Mouse (Mus musculus) lung, embryonic 14.5 days (tissue): ENCODE results near the gene Slc9a5. TPM values are rescaled to one million over a fixed set of nuclear protein-coding genes. Genes with fewer than 3 reads are reported as not detected.
A peak's percentile ranks its signal among the peaks of the same experiment; 100 is the strongest.

Experiments used
- ATAC-seq: fragments of 200-750 bp; cut with Nextera tagmentation; 2 replicates; pipeline ENCODE4 v1.8.0; 2017; ENCODE audit warnings: mild to moderate bottlenecking, moderate TSS enrichment, moderate library complexity; ENCODE audit not compliant: insufficient read depth
- DNase-seq: peaks from one replicate; pipeline ENCODE4 v3.0.0-alpha.2; 2015
- H3K27ac ChIP-seq: fragments of 300-500 bp; sonication (generic); 2 replicates; pipeline ENCODE4 v1.5.1; 2014; ENCODE audit warnings: low read depth, mild to moderate bottlenecking, moderate library complexity
- H3K27me3 ChIP-seq: fragments of 300-500 bp; sonication (generic); 2 replicates; pipeline ENCODE4 v1.6.1; 2014; ENCODE audit warnings: low read length, control low read depth; ENCODE audit not compliant: insufficient read depth
- H3K36me3 ChIP-seq: fragments of 300-500 bp; sonication (generic); 2 replicates; pipeline ENCODE4 v1.6.1; 2014; ENCODE audit warnings: control low read depth; ENCODE audit not compliant: insufficient read depth
- H3K4me1 ChIP-seq: fragments of 300-500 bp; sonication (generic); 2 replicates; pipeline ENCODE4 v1.6.1; 2014; ENCODE audit warnings: antibody characterized with exemption, control low read depth; ENCODE audit not compliant: insufficient read depth
- H3K4me2 ChIP-seq: fragments of 300-500 bp; sonication (generic); 2 replicates; pipeline ENCODE4 v1.6.1; 2014; ENCODE audit warnings: mild to moderate bottlenecking
- H3K4me3 ChIP-seq: fragments of 300-500 bp; sonication (generic); 2 replicates; pipeline ENCODE4 v1.5.1; 2014; ENCODE audit warnings: low read depth, low read length
- H3K9ac ChIP-seq: fragments of 300-500 bp; sonication (generic); 2 replicates; pipeline ENCODE4 v1.6.1; 2014
- H3K9me3 ChIP-seq: fragments of 300-500 bp; sonication (generic); 2 replicates; pipeline ENCODE4 v1.6.1; 2016; ENCODE audit warnings: low read depth, low read length, control low read depth
- CTCF ChIP-seq: IDR thresholded peaks from 2 replicates; pipeline ENCODE4 v1.5.1; 2016; ENCODE audit warnings: antibody characterized with exemption, low read depth
- WGBS: fragments of 180-500 bp; shearing (Covaris S2); extraction: QIAGEN DNeasy Blood & Tissue Kit; methylation state at CpG from one replicate; pipeline ENCODE4 v1.1.7; 2014; 5-methylcytosine and 5-hydroxymethylcytosine counted together
- polyA plus RNA-seq: library from polyadenylated mRNA; unstranded; fragments of >200 nt; fragmentation: Nextera tagmentation; extraction: Ambion mirVana; gene quantifications from 2 replicates; pipeline ENCODE4 v1.2.1, GENCODE M21; 2014

Slc9a5 gene
- polyA plus RNA-seq, result 9.9 and 10.9 TPM in 2 replicates

DNA sequence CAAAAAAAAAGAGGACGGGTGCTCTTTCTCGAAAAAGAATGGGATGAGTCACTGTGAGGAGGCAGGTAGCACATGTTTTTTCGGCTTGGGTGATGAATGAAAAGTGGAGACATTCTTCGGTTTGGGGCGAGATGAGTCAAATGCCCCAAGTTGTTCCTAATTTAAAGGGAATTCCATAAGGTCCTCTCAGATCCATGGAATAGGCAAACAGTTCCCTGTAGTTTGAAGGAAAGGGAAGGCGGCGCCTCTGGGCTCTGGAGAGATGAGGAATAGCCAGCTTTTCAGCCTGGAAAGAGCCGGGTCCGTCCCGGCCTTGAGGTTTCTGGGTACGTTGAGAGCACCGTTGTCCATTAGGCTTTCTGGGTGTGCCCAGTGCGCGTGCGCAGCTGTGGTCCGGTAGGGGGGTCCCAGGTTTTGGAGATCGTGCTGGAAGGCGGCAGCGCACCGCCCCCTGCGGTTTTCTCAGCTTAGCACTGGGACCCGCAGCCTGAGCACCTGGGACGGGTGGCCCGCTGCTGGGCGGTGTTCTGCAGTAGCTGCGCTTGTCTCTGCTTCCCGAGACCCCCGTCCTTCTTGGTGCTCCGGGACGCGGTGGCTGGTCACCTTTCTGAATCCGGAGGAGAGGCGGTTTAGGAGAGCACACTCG, at the start of gene Slc9a5:
Slc9a5 (plus strand) TSS at position 394 of the 646 bp plus-strand sequence.
- under 1% methylated on average over 34 of the region's 34 CpGs for WGBS

DNA sequence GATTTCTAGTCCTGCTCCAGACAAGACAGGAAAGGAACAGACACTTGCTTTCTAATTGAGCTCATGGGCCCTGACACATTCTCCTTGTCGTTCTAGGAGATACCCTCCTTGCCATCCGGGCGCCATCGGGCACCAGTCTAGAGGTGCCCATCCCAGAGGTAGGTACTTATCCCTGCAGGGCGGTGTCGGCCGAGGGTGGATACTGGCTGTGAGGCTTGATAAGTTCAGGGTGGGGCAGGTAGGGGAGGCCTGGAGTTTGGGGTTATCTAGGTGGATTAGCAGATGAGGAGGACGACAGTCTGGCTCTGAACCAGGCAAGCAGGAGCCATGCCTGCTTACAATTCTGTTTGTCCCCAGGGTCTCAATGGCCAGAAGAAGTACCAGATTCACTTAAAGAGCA, 48.7 kb upstream of the Slc9a5 start:
- H3K4me3 ChIP-seq, result no peak overlapping the region
- no peak for DNase-seq
- no peak for TF ChIP-seq CTCF
- peaks cover 64% of the 10 kb centered on the region for H3K36me3 ChIP-seq
- H3K27ac ChIP-seq, result no peak overlapping the region
- no peak overlapping the region for H3K9ac ChIP-seq
- no peak for ATAC-seq
- H3K9me3 ChIP-seq, result no peaks in the 10 kb centered on the region
- WGBS, result 95% methylated on average over 8 of the region's 8 CpGs
- peak overlapping the region; percentile 95; the same call in 1 of the 2 replicates for H3K4me2 ChIP-seq
- H3K4me1 ChIP-seq, result peaks cover 14% of the 10 kb centered on the region; the same call in 1 of the 2 replicates
- H3K27me3 ChIP-seq, result no peaks in the 10 kb centered on the region

More for the DNA sequence above, at the start of gene Slc9a5:
- Histone ChIP-seq H3K9ac (peak within 1 kb of the TSS; percentile 83), H3K4me2 (peak within 1 kb of the TSS; percentile 90), H3K27ac (peak within 1 kb of the TSS; percentile 96), H3K4me1 (peaks cover 21% of the 10 kb centered on the region), H3K27me3 (peaks cover 4% of the 10 kb centered on the region; the same call in 1 of the 2 replicates), H3K9me3 (no peaks in the 10 kb centered on the region), H3K36me3 (peaks cover 9% of the 10 kb centered on the region; the same call in 1 of the 2 replicates), H3K4me3 (peak within 1 kb of the TSS; percentile 84)
- peak; percentile 50 for TF ChIP-seq CTCF
- peak; percentile 5 for ATAC-seq
- DNase-seq, result peak; percentile 92

DNA sequence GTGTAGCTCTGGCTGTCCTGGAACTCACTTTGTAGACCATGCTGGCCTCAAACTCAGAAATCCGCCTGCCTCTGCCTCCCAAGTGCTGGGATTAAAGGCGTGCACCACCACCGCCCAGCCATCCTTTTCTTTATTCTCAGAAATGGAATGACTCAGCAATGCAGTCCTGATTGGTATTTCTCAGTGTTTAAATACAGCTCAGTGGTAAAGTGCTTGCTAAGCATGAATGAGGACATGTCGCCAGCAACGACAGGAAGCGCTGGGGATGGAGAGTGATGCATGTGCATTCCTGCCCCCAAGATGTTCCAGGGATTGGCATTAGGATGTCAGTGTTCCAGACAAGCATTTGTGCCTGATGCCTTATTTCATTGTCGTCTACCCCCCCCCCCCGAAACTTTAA, 45.2 kb upstream of the Slc9a5 start:
- no peak overlapping the region for H3K9ac ChIP-seq
- H3K4me1 ChIP-seq, result peaks cover 24% of the 10 kb centered on the region
- WGBS, result 77% methylated on average over 8 of the region's 8 CpGs
- no peak overlapping the region for H3K27ac ChIP-seq
- H3K27me3 ChIP-seq, result no peaks in the 10 kb centered on the region
- no peak for TF ChIP-seq CTCF
- DNase-seq, result no peak
- no peak for ATAC-seq
- peaks cover 78% of the 10 kb centered on the region for H3K36me3 ChIP-seq
- no peak overlapping the region for H3K4me2 ChIP-seq
- no peaks in the 10 kb centered on the region for H3K9me3 ChIP-seq
- no peak overlapping the region for H3K4me3 ChIP-seq

DNA sequence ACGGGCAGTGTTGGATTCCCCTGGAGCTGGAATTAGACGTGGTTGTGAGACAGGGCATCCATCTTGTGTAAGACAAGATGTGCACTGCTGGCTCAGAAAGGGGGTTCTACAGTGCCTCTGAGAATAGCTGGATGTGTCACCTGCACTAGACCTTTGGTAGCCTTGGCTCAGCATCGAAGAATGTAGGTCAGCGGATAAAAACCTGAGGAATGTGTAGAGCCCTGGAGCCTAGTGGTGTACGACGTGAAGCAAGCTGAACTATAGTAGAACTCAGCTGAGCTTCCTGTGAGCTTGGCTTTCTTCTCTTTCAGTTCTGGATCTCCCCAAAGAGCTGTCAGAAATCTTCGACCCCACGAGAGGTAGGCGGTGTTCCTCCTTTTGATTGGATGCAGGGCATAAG, 44.8 kb upstream of the Slc9a5 start:
- Histone ChIP-seq H3K9me3 (no peaks in the 10 kb centered on the region), H3K36me3 (peaks cover 78% of the 10 kb centered on the region), H3K9ac (no peak overlapping the region), H3K27ac (no peak overlapping the region; the same call in 1 of the 2 replicates), H3K4me1 (peaks cover 21% of the 10 kb centered on the region), H3K4me2 (no peak overlapping the region), H3K4me3 (no peak overlapping the region), H3K27me3 (no peaks in the 10 kb centered on the region)
- ATAC-seq (no peak), DNase-seq (no peak)
- no peak for TF ChIP-seq CTCF
- WGBS, result 63% methylated on average over 9 of the region's 9 CpGs

DNA sequence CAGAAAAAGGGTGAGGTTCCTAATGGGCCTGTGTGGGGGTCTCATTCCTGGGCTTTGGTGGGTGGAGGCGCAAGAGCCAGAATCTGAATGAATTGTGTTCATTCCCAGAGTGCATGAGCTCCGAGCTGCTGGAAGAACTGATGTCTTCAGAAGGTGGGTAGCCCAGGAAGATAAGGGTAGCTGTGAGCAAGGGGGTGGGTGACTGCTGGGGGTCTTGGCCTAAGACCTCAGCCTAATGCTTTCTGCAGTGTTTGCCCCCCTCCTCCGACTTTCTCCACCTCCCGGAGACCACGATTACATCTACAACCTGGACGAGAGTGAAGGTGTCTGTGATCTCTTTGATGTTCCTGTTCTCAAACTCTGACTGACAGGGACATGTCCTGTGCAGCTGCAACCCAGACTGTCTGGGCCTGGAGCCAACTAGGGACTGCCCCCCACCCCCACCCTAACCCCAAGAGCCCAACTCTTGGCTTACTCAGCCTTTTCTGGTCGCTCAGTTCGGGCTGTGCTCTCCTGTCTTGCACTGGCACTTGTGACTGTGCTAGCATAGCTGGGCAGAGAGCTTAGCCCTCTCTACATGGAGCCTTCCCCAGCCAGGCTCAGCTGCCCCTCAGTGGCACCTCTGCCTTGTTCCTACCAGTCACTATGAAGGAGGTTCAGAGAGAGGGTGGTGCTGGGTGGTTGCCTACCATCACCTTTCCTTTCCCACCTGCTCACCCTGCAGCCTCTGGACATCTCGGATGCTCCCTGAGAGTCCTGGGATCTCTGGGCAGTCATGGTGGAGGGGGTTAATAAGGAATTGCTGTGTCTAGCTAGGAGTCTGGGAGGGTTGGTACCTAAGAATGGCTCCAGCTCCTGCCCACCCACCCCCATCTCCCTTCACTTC, 44.1 kb upstream of the Slc9a5 start:
- Histone ChIP-seq H3K4me2 (peak overlapping the region; percentile 63; the same call in 1 of the 2 replicates), H3K9ac (no peak overlapping the region), H3K4me3 (0 out of 2 replicates have a peak overlapping the region, but pooled peaks have one; percentile 37), H3K9me3 (no peaks in the 10 kb centered on the region), H3K27me3 (no peaks in the 10 kb centered on the region), H3K27ac (peak overlapping the region; percentile 81; the same call in 1 of the 2 replicates), H3K36me3 (peaks cover 81% of the 10 kb centered on the region), H3K4me1 (peaks cover 21% of the 10 kb centered on the region)
- ATAC-seq (peak; percentile 16), DNase-seq (peak; percentile 64)
- TF ChIP-seq CTCF, result no peak
- 44% methylated on average over 9 of the region's 9 CpGs for WGBS

DNA sequence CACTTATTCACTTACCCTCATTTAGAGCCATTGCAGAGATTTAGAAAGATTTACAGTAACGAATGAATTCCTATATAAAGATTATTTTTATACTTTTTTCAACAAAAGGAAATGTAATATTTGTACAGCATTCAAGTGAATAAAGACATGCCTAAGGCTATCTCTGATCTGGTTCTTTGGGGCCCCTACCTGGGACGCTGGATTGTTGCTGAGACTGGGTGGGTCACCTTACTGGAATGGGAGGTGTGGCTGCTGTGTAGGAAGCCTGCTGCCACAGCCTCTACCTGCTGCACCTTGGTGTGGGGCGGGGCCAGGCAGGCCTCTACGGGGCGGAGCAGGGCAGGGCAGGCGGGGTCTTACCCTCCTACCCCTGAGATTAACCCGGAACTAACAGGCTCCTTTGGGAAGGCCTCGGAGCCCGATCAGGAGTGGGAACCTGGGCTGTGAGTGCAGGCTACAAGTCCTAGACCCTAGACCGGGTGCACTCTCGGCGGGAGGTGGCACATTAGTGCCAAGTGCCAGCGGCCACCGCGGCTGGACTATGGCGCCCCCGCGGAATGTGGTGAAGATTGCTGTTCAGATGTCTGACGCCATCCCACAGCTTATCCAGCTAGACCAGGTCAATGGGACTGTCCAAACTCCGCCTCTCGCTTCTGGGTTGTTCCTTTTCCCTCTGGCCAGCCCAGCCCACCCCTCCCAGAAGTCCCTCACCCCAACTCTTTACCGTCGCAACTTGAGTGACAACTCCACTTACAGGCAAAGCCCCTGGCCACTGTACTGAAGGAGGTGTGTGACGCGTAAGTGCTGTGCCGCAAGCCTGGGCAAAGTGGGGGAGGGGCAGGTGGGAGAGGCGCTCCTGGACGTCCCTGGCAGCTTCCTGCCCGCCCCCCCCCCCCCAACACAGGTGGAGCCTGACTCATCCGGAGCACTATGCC, 43.2 kb upstream of the Slc9a5 start, which contains the start of gene Elmo3:
Elmo3 (plus strand) TSS at position 391 of the 935 bp plus-strand sequence.
- WGBS, result 5% methylated on average over 30 of the region's 30 CpGs
- H3K27ac ChIP-seq, result peak within 1 kb of the TSS; percentile 81
- peak within 1 kb of the TSS; percentile 48 for H3K9ac ChIP-seq
- no peaks in the 10 kb centered on the region for H3K27me3 ChIP-seq
- H3K4me2 ChIP-seq, result peak within 1 kb of the TSS; percentile 63
- H3K36me3 ChIP-seq, result peaks cover 79% of the 10 kb centered on the region
- DNase-seq, result peak; percentile 71
- peak within 1 kb of the TSS; percentile 37 for H3K4me3 ChIP-seq
- no peaks in the 10 kb centered on the region for H3K9me3 ChIP-seq
- H3K4me1 ChIP-seq, result peaks cover 21% of the 10 kb centered on the region
- peak; percentile 84 for ATAC-seq
- TF ChIP-seq CTCF, result peak; percentile 26; the same call in 1 of the 2 replicates
